Mouse (Mus musculus): ENCODE data around the gene Diras1.
"Not testable (repeated sequence)": the region's sequence is repeated elsewhere in the genome, so short reads cannot be mapped to it uniquely, and the experiment has no call there.

The Diras1 gene

DNA sequence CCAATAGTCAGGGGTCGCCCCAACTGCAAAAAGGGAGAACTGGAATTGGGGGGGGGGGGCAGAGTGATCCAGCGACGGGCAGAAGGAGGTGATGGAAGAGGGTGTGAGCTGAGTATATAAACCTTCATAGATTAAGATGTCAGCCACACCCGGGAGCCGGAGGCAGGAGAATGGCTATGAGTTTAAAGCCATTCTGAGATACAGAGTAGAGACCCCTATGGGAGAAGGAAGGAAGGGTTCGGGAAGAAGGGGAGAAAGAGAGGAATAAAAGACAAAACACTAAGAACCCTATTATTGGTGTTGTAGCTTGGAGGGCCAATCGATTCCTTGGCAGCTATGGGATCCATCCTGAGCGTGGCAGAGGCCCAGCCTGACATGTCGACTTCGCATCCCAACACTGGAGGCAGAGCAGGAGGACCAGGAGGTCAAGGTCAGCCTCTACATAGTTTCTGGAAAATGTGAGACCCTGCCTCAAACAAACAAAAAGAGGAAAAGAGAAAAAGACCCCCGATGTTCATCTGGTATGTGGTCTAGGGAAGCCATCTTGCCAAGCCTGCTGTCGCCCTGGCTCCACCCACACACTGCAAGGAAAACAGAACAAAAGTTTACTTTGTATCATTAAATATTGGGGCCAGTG, at the start of gene Diras1:
Diras1 (minus strand) TSS at position 24 of the 637 bp plus-strand sequence.
- no peak for DNase-seq (ENCODE audit: low spot score in 2 of 2)

DNA sequence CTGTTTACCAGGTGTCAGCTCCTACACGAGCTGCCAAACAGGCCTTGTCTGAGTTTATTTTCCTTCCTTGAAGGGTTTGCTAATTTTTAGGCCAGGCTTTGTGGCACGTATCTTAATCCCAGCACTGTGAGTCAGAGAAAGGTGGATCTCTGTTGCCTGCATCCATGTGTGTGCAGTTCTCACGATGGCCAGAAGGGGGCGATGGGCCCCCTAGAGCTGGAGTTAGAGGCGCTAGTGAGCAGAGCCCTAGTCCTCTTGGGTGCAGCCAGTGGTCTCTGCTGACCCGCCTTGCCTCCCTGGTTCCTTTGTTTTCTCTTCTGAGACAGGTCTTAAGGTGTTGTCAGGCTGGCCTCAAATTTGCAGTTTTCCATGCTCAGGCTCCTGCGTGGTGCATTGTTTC, 48.0 kb upstream of the Diras1 start:
- peak in 1 of 2 experiments; percentile 39 for DNase-seq (ENCODE audit: low spot score in 2 of 2)

DNA sequence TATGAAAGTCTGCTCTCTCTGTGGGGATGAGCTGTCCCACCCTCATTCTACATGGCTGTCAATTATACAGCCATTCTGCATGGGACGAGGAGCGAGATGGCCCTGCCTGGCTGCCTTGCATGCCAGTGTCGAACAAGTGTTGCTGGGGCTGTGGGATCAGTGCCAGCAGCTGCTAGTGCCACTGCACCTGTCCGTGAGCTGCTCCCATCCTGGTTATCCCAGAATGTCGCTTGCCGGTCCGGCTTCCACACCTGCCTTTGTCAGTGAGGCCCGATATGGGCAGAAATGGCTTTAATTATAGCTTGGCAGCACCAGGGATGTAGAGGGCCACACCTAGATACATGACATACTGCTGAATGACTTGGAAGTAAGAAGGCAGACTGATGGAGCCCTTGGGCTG, 46.8 kb upstream of the Diras1 start:
- no peak for DNase-seq (ENCODE audit: low spot score in 2 of 2)

DNA sequence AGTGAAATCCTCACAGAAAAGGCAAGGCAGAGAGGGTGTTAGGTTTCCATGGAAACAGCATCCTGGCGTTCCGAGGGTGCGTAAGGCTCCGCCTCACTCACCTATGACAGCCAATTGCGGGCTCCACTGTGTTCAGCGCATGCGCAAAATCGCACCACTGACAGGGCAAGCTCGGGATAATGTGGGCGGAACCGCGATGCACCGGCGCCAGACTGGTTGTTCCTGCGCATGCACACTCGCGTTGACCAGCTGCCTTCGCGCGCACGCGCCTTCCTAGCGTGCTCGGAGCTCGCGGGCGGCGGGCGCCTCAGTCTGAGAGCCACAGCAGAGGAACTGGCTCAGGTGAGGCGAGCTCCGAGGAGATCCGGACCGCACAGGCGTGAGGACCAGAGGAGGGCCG, 44.4 kb upstream of the Diras1 start, which contains the start of gene Thop1:
Thop1 (plus strand) TSS at position 200 of the 400 bp plus-strand sequence.
- DNase-seq (ENCODE audit: low spot score in 2 of 2): peak; percentile 91

DNA sequence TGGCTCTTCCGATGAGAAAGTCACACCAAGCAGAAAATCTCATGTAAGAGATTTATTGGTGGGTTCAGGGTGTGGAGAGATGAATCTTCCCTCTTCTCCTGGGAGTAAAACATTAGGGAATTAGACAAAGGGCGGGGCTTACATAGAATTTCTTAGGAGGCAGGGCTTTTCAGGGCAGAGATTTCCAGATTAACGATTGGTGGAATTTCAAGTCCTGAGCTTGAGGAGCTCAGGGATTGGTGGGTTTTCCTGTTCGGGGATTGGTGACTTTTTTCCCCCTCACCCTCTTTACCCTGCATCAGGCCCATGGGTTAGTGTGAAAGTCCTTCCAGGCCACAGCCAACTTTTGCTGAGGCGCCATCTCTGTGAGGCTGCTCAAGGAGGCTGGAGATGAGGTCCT, 43.2 kb upstream of the Diras1 start:
- no peak for DNase-seq (ENCODE audit: low spot score in 2 of 2)

DNA sequence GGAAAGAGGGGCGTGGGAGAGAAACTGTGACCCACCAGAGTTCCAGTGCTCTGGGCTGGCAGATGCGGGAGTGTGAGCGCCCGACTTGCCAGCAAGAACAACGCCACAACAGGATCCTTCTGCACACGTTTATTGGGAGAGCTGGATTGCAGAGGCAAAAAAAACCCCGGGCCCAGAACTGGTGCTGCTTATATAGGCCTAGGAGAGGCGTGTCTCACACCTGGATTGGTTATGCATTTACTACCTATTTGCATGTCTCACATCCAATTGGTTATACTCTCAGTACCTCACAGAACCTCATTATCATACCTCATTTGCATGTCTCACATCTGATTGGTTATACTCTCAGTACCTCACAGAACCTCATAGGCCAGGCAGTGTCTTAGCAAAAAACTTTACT, 39.1 kb upstream of the Diras1 start:
- DNase-seq (ENCODE audit: low spot score in 2 of 2): not testable (repeated sequence)

DNA sequence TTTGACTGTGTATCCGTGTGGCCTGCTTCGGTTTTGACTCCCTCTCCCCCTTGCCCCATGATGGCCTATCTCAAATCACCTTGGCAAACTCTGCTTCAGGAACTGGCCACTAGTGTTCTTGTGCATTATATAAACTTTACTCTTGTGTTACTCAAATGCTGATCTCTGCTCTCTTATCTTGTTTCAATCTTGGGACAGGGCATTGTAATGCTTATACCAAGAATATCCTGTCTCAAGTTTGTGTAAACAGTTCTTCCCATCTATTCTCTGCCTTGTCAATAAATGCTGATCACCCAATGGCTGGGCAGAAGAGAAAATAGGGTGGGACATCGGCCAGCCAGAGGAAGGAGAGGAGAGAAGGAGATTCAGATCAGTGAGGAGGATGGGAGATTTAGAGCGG, 37.2 kb upstream of the Diras1 start:
- no peak for DNase-seq (ENCODE audit: low spot score in 2 of 2)

DNA sequence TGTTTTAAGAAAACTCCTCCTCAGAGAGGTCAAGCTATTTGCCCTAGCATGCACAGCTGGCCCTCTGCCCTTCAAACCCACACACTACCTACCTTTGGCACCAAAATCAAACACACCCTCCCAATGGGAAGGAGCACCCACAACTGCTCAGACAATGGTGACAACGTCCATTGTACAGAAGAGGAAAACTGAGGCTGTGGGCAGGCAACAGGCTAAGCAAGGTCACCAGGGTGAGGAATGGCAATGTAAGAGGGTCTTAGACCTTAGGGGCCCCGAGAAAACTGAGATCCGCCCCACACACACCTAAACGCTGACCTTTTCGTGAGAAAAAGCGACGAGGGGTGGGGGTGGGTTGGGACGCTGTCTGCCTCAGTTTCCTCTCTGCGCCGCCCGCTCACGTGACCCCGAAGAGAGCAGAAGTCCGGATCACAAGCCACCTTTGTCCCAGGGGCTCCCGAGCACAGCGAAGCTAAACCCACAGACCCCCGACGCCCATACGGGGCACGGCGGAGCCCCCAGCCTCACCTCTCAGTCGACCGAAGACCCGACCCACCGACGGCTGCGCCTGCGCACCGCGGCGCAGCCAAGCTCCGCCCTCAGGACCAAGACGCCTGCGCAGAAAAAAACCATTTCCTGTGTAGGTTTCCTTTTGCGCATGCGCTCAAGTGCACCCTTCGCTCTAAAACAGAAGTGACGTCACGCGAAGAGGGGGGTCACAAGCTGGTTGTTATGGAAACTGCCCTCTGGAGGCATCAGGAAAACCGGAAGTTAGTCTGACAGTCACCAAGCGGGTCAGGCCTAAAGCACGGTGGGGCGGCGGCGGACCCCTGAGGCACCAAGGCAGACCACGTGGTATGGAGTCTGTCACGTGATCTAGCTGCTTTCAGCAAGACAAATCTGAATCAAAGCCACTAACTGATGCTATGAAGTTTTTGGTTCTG, 34.4 kb upstream of the Diras1 start, which contains the start of gene Sgta:
Sgta (minus strand) TSS at position 579 of the 941 bp plus-strand sequence.
- peak; percentile 90 to 94 for DNase-seq (ENCODE audit: low spot score in 2 of 2)

DNA sequence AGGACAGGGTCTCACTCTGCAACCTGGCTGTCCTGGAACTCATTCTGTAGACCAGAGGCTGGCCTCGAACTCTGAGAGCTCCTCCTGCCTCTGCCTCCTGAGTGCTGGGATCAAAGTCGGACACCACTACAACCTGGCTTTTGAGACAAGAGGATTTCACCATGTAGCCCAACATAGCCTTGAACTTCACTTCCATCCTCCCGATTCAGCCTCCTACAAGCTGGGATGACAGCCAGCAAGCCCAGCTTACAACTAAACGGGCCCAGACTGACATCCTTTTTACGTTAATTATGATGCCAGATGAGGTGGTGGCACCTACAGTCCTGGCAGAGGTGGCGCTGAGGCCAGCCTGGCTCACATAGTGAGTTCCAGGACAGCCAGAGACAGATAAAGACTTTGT, 33.4 kb upstream of the Diras1 start:
- DNase-seq (ENCODE audit: low spot score in 2 of 2): no peak

DNA sequence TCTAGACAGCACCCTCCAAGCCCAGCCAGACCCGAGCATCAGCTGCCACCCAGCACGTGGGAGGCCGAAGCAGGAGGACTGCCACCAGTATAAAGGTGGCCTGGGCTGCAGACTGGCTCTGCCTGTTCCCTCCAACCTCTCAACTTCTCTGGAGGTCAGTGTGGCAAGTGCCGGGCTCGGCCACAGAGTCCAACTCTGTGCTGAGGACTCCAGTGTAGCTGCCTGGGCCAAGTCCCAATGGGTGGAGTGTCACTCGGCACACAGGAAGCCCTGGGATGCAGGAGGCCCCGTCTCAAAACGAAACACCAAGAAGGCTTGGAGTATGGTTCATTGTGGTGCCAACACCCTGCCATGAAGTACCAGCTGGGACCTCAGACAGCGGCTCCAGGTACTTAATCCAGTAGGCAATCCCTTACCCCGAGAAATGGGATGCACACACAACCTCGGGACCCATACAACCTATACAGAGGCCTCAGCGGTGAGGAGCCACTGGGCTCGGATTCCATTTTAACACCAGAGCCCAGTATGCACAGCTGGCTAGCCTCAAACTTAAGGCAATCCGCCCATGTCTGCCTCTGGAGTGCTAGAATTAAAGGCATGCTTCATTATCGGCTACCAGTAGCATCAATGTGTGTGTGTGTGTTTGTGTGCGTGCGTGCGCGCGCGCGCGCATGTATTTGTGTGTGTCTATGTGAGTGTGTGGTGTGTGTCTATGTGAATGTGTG, 32.1 kb upstream of the Diras1 start:
- no peak for DNase-seq (ENCODE audit: low spot score in 2 of 2)

DNA sequence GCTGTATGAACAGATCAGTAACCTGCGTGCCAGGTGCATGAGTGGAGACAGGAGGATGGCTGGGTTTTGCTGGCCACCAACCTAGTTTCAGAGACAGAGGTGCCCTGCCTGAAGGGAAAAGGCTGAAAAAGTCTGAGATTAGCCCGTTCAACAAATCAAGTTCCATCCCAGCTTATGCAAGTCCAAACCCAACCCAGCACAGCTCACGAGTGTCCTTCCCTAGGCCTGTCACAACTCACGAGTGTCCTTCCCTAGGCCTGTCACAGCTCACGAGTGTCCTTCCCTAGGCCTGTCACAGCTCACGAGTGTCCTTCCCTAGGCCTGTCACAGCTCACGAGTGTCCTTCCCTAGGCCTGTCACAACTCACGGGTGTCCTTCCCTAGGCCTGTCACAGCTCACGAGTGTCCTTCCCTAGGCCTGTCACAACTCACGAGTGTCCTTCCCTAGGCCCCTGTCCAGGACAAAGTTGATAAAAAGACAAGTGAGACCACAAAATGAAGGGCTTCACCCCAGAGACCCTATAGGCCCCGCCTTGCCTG, 30.4 kb upstream of the Diras1 start:
- not testable (repeated sequence) for DNase-seq (ENCODE audit: low spot score in 2 of 2)

DNA sequence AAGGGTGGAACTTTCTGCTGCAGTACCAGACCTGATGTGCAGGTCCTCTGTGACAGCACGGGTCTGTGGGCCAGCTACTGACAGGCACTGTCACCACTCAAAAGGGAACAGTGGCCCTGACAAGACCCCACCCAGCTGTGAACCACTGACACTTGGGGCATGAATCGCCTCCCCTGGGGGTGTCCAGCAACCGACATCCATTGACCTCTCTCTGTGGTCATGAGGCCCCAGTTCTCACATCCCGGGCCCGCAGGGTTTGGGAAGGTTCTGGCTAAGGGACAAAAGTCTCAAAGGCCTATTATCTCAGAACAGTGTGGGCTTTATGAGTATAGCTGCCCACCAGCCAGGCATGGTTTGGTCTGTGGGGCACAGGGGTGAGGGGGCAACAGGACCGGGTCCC, 29.7 kb upstream of the Diras1 start:
- DNase-seq (ENCODE audit: low spot score in 2 of 2): no peak

DNA sequence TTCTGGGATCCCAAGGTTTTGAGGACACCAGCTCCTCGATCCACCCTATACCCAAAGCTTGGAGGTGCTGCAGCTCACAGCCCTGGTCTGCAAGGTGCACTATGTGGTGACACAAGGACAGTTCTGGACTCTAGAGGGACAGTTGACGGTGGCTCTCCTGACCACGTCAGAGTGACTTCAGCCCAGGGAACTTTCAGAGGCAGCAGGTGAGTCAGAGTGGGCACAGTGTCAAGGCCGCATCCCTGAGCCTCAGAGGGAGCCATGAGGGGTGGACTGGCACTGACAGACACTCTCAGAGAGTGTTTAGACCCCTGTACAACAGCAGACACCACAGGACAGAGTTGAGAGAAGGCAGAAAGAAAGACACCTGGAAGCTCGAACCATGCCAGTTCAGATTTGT, 27.1 kb upstream of the Diras1 start:
- DNase-seq (ENCODE audit: low spot score in 2 of 2): no peak

DNA sequence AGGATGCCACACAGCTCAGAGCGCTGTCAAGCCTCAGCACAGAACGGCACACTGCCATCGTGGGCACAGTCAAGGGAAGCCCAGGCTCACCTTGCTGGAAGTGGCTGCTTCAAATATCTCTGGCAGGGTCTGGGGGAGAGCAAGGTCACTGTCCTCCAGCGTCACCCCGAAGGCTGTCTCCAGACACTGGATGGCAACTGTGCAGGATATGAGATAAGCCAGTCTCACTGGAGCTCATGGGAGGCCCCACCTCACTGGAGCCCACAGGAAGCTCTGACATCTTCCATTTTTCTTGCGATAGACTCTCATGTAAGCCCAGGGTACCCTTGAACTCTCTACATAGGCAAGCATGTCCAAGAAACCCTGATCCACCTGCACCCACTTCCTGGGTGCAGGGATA, 25.7 kb upstream of the Diras1 start:
- DNase-seq (ENCODE audit: low spot score in 2 of 2): no peak

DNA sequence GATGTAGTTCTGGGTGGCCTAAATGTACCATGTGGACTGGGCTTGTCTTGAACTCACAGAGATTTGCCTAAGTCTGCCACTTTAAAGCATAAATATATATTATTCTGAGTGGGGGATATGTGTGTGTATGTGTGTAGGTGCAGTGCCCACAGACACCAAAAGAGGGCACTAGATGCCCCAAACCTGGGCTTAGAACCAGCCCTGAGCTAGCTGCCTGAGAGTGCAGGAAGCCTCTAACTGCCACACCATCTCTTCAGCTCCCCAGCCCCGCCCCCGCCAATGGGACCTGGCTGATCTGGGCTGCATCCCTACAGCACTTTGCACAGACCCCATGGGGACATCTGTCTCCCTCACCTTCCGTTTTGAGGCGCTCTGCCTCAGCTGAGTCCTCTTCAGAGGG, 25.2 kb upstream of the Diras1 start:
- peak in 1 of 2 experiments; percentile 23 for DNase-seq (ENCODE audit: low spot score in 2 of 2)

DNA sequence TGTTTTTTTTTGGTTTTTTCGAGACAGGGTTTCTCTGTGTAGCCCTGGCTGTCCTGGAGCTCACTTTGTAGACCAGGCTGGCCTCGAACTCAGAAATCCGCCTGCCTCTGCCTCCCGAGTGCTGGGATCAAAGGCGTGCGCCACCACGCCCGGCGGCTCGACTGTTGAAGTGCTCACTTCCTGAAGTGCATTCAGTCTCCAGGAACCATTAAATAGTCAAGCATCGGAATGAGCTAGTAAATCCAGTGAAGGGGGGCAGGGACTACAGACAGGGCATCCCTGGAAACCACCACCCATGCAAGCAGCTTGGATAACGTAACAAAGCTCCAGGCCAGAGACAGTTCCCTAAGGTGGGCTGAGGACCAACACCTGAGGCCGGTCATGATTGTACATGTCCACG, 19.8 kb upstream of the Diras1 start:
- not testable (repeated sequence) for DNase-seq (ENCODE audit: low spot score in 2 of 2)

DNA sequence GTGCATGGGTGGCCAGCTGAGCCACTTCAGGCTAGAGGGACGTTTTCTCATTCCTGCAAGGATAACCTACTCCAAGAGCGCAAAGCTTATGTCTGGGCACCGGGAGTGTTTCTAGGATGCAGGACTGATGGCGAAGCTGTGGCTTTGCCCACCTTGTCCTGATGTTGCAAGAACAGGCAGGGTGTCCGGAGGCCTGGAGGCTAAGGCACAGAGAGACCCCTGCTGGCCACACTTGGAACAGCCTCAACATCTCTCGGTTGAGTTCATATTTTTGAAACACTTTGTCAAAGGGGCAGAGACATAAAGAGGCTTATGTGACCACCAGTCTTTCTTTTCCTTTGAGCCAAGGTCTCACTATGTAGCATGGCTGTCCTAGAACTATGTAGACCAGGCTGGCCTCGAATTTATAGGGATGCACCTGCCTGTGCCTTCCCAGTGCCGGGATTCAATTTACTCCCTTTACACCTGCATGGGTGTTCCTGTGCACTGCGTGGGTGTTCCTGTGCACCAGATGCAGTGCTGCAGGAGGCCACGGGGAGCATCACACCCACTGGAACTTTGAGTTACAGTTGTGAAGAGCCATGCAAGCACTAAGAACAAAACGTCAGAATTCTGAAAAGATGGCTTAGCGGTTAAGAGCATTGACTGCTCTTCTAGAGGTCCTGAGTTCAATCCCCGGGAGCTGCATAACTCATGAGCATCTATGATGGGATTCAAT, 16.2 kb upstream of the Diras1 start:
- DNase-seq (ENCODE audit: low spot score in 2 of 2): peak; percentile 49 to 69

DNA sequence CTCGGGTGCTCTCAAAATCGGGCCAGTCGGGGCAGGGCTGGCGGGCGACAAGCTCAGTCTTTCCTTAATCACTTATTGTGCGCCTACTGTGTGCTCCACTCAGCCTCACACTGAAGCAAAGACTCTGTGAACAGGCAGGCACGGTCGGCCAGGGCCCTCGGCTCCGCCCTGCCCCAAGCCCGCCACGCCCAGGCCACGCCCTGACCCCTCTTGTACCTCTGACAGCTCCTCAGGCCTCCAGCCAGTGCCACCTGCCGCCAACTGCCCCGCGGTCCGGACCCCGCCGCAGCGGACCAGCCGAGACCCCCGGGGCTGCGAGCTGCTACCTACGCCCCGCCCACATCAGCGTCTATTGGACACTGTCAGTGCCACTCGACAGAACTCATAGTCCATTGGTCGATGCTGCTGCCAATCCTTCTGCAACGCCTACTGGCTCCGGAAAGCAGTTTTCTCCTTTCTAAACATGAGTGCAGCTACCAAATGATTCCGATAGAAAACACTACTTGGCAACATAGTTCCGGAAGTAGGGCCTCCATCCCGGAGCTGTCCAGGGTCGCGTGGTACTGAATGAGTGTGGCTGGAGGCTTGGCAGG, 11.6 kb upstream of the Diras1 start, which contains the start of gene Slc39a3:
Slc39a3 (minus strand) TSS at position 439 of the 593 bp plus-strand sequence.
- peak; percentile 97 for DNase-seq (ENCODE audit: low spot score in 2 of 2)

DNA sequence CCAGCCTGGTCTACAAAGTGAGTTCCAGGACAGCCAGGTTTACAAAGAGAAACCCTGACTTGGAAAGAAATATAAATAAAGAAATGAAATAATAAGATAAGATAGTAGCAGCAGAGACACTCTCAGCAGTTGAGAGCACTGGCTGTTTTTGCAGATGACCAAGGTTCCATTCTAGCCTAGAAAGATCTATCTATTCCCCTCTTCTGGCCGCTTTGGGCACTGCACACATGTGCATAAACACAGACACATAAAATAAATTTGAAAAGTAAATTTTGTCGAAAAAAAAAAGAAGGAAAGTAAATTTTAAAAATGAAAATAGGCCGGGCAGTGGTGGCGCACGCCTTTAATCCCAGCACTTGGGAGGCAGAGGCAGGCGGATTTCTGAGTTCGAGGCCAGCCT, 10.8 kb upstream of the Diras1 start:
- peak in 1 of 2 experiments; percentile 30 for DNase-seq (ENCODE audit: low spot score in 2 of 2)

DNA sequence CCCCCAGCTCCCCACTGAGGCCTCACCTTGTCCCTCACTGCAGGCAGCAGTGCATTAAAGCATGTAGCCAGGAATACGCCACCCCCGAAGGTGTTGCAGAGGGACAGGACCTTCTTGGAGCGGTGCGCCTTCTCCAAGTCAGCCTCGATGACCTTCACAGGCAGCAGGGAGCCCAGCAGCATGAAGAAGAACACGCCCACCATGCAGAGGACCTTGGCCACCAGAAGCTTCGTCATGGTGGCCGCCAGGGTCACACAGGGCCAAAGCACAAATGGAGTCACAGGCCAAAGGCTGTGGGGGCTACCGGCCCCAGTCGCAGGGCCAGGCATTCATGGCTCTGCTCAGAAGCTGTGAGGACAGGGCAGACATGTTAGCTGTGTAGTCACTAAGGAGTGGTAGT, 8.1 kb upstream of the Diras1 start:
- no peak for DNase-seq (ENCODE audit: low spot score in 2 of 2)

DNA sequence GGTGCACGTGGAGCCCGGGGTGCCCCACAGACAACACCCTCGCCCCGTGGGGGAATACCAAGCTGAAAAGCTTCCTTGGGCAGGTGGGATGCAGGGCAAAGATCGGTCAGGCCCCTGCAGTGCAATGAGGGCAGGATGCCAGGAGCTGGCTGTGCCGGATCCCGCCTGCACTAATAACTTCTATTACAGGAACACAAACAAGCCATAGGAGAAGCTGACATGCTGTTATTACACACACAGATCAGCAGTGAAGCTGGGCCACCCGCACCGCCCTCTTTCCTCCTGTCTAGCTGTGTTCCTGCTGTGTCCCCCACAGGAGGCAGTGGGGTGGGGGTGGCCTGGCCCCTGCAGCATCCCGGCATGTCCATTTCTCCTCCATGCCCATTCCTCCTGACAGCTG, 3.6 kb upstream of the Diras1 start:
- no peak for DNase-seq (ENCODE audit: low spot score in 2 of 2)

All from spleen, postnatal 14 days (tissue).